ENCODE assay signal across 11 mouse cellular contexts in the genomic region with DNA sequence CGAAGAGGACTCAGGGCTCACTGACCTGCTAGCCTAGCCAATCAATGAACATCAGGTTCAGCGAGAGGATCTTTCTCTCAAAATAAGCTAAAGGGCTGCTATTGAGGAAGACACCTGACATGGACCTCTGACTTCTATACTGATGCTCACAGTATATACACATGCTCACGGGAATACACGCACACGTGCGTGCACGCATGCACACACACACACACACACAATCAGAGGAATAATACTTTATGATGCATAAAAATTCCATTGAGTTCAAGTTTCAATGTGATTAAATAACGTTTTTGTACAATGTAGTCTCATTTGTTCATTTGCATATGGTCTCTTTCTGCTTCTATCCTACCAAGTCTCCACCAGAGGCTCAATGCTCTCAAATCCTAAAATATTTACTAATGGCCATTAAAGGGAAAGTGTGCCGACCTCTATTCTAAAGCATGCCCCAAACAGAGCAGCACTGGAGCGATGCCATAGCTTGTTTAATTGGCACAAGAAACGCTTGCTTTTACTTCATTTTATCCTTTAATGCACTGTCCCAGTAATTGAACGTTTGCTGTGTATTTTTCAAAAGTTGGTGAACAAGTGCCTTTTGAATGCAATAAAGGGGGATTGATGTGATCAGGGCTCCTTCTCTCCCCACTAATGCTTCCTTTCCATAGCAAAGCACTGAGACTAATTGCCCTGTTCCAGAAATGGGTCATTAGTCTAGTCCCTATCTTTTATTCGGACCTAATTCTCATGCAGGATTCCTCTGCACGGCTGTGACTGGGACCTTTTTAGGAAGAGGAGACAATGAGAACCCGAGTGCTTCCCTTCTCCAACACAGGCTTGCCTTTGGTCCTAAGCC.
DNase-seq lines count a peak whose midpoint lies in the region; ATAC-seq and TF ChIP-seq lines count a peak whose summit lies in the region.
"Had no signal": no experiment of that assay in that cellular context is flagged by ENCODE, and none has a peak within 500 bp of the region (broad histone marks: within the 10 kb centered on the region; RNA-seq: fewer than 3 reads in every experiment).

No protein-coding gene starts in this region.

- H3K4me1 ChIP-seq in forebrain, embryonic 14.5 days (ENCODE audit: control insufficient read depth, insufficient read depth, low read length): 0 out of 2 replicates have a peak, but pooled peaks cover 2% of the 10 kb centered on the region
- no peaks in the 10 kb centered on the region for H3K4me1 ChIP-seq in hindbrain, postnatal 0 days (ENCODE audit: insufficient read depth, low read length)
- H3K4me1 ChIP-seq: lung, embryonic 15.5 days had no signal

- ATAC-seq in forebrain, embryonic 14.5 days: peak; percentile 90
- 0 out of 2 replicates have a peak, but pooled peaks have one; percentile 55 for ATAC-seq in hindbrain, postnatal 0 days

- no peaks in the 10 kb centered on the region for H3K36me3 ChIP-seq in forebrain, embryonic 14.5 days (ENCODE audit: control insufficient read depth, insufficient read depth, low read length)
- H3K36me3 ChIP-seq in hindbrain, postnatal 0 days (ENCODE audit: insufficient read depth, low read length): no peaks in the 10 kb centered on the region
- H3K36me3 ChIP-seq: limb, embryonic 12.5 days; lung, embryonic 15.5 days had no signal

- no peak for TF ChIP-seq CTCF in hindbrain, postnatal 0 days (IDR thresholded peaks at IDR 0.05; ENCODE audit: low read depth)

- DNase-seq in left cerebral cortex, adult 9 months (ENCODE audit: low spot score in 2 of 2): peak; percentile 18 to 24
- DNase-seq in left cerebral cortex, postnatal 36 days (ENCODE audit: low spot score in 2 of 2): no peak
- DNase-seq in forebrain, embryonic 14.5 days (ENCODE audit: low spot score): peak; percentile 91
- peak; percentile 38 for DNase-seq in hindbrain, postnatal 0 days (ENCODE audit: low spot score)
- peak; percentile 30 for DNase-seq in retina, embryonic 14.5 days (ENCODE audit: low spot score)
- DNase-seq in urinary bladder, adult 18-20 months (ENCODE audit: low spot score in 2 of 2): no peak
- DNase-seq in kidney, postnatal 4 days: no peak
- DNase-seq: gastrocnemius, postnatal 25 days; kidney, postnatal 14 days had no signal

- no peak overlapping the region for H3K27ac ChIP-seq in forebrain, embryonic 14.5 days (ENCODE audit: low read depth, low read length)
- no peak overlapping the region for H3K27ac ChIP-seq in hindbrain, postnatal 0 days
- H3K27ac ChIP-seq: limb, embryonic 12.5 days; lung, embryonic 15.5 days had no signal

- H3K4me3 ChIP-seq in forebrain, embryonic 14.5 days (ENCODE audit: low read depth, low read length): no peak overlapping the region
- no peak overlapping the region for H3K4me3 ChIP-seq in hindbrain, postnatal 0 days (ENCODE audit: low read length)
- H3K4me3 ChIP-seq: limb, embryonic 12.5 days; lung, embryonic 15.5 days had no signal

- H3K27me3 ChIP-seq in forebrain, embryonic 14.5 days (replicated peaks; ENCODE audit: control insufficient read depth, insufficient read depth, low read length): peaks cover 22% of the 10 kb centered on the region
- H3K27me3 ChIP-seq in hindbrain, postnatal 0 days (ENCODE audit: insufficient read depth, low read length): no peaks in the 10 kb centered on the region
- H3K27me3 ChIP-seq: limb, embryonic 12.5 days; lung, embryonic 15.5 days had no signal

- no peak overlapping the region for H3K9ac ChIP-seq in forebrain, embryonic 14.5 days (ENCODE audit: low read length)
- H3K9ac ChIP-seq in hindbrain, postnatal 0 days (replicated peaks; ENCODE audit: low read length): no peak overlapping the region
- H3K9ac ChIP-seq: limb, embryonic 12.5 days; lung, embryonic 15.5 days had no signal

- WGBS in forebrain, embryonic 14.5 days: 14% methylated on average over 15 of the region's 15 CpGs
- 57% methylated on average over 15 of the region's 15 CpGs for WGBS in hindbrain, postnatal 0 days

- no peak overlapping the region for H3K4me2 ChIP-seq in forebrain, embryonic 14.5 days (ENCODE audit: low read length)
- no peak overlapping the region for H3K4me2 ChIP-seq in hindbrain, postnatal 0 days (ENCODE audit: low read depth, low read length)
- H3K4me2 ChIP-seq: limb, embryonic 12.5 days; lung, embryonic 15.5 days had no signal

- intact Hi-C loops in left cerebral cortex, postnatal 36 days (cut with DNase I): no loop called here

- H3K9me3 ChIP-seq in forebrain, embryonic 14.5 days (replicated peaks; ENCODE audit: control insufficient read depth, low read length): no peaks in the 10 kb centered on the region
- no peaks in the 10 kb centered on the region for H3K9me3 ChIP-seq in hindbrain, postnatal 0 days (ENCODE audit: low read length)
- H3K9me3 ChIP-seq: limb, embryonic 12.5 days; lung, embryonic 15.5 days had no signal

Comparison
In these comparisons a context has a peak if more than half of its experiments do, and no peak if none do; other contexts are left out.
1. DNase-seq: peak in left cerebral cortex, adult 9 months (2 of 2), forebrain, embryonic 14.5 days (single experiment), hindbrain, postnatal 0 days (single experiment) and retina, embryonic 14.5 days (single experiment); none in left cerebral cortex, postnatal 36 days (0 of 2), urinary bladder, adult 18-20 months (0 of 2) and kidney, postnatal 4 days (0 of 2).